Mouse (Mus musculus) cerebellum, adult 11 months (tissue): ENCODE data around the gene Rexo2.
"Not testable (repeated sequence)": the region's sequence is repeated elsewhere in the genome, so short reads cannot be mapped to it uniquely, and the experiment has no call there.

Experiments
- DNase-seq: peaks from one replicate; pipeline ENCODE4 v3.0.0; 2022

Gene Rexo2

GRCm38 (mm10) chr9:48480411-48481213 is at the start of gene Rexo2:
TSS of gene Rexo2 (minus strand) at chr9:48480623.
- DNase-seq = peak; percentile 93

GRCm38 (mm10) chr9:48526520-48526919 is 46.1 kb upstream of the Rexo2 start:
- no peak for DNase-seq

DNA sequence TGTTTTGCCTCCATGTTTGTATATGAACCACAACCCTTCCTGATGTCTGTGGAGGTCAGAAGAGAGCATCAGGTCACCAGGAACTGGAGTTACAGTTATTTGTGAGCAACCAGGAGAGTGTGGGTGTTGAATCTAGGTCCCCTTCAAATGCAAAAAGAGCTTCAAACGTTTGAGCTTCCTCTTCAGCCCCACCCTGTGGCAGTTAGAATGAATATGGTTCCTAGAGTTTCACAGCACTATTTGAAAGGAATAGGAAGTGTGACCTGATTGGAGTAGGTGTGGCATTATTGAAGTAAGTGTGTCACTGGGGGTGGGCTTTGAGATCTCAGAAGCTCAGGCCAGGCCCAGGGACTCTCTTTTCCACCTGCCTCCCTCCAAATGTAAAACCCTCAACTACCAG is 45.1 kb upstream of the Rexo2 start:
- no peak for DNase-seq

DNA sequence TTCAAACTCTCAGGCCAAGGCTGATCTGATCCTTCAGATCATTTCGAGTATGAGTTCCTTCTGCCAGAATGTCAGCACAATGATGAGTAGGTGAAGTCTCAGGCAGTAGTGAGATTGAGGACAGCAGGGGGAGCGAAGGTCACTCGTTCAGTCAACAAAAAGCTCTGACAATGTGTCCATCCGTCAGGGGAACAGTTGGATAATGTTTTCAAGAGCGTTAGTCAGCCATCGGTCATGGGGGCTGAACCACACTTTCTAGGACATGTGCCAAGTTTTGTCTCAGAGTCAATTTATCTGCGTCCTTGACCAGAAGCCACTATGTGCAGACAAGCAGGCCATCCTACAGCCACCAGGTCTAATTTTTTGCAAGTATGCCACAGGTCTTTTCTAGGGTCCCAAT is 40.0 kb upstream of the Rexo2 start:
- not testable (repeated sequence) for DNase-seq

DNA sequence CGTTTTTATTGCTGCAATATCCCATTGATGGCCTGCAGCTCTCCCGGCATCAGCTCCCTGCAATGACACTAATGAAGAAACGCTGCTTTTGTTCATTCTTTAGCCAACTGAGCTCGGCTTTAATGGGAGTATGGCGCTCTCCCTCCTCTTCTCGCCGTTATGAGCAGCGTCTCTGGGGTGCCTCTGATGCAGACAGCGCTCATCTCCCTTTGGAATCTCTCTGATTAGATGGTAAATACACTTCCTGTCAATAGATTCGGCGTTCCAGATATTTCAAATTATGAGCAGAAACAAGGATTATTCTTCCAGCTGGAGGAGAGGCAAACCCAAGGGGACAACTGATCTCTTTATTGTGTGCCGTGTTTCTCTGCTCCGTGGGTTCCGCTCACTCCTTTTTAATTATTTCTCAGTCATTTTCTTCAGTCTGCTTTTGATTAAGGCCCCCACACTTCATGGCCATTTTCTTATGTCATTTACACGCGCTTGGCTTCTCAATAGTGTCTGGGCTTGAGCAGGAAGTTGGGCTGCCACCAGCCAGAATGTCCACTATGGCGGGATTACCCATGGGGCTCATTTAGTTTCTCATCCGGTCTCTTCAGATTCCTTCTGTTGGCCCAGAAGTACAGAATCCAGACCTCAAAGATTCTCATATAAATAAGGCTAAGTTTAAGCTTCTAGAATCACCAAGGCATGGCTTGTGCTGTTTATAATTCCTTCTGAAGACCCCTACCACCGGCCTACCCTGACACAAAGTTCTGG is 37.1 kb upstream of the Rexo2 start:
- no peak for DNase-seq

- no peak for DNase-seq
Observed at GRCm38 (mm10) chr9:48516615-48517371, 36.4 kb upstream of the Rexo2 start.

GRCm38 (mm10) chr9:48515332-48515731 is 34.9 kb upstream of the Rexo2 start:
- no peak for DNase-seq

- DNase-seq = no peak
Observed at GRCm38 (mm10) chr9:48510134-48510533, 29.7 kb upstream of the Rexo2 start.

DNA sequence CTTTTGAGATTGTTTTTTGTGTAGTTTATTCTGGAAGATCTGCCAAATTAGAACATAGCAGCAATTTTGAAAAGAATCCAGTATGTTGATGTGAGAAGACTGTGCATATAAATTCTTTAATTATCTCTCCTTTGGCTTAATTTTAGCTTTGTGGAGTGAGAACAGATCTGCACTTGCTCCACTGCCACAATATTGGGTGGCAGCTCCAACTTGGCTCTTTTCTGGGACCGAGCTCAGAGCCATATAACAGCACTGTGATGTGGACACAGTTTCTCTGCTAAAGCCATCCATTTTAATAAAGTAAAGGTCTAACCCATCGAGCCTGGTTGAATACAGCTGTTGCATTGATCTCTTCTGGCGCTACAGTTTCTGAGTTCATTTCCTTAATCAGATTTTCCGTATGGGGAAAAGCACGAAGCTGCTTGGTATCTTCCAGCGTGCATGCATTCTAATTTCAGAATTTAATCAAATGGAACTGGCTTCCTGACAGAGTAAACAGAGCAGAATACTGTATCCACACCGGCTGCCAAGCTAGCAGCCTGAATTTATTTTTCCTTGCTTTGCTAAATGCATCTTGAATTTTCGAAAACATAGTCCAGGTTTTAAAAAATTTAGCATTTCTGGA is 24.4 kb upstream of the Rexo2 start:
- no peak for DNase-seq

GRCm38 (mm10) chr9:48503001-48503400 is 22.6 kb upstream of the Rexo2 start:
- DNase-seq = no peak

GRCm38 (mm10) chr9:48501192-48501591 is 20.8 kb upstream of the Rexo2 start:
- no peak for DNase-seq

DNA sequence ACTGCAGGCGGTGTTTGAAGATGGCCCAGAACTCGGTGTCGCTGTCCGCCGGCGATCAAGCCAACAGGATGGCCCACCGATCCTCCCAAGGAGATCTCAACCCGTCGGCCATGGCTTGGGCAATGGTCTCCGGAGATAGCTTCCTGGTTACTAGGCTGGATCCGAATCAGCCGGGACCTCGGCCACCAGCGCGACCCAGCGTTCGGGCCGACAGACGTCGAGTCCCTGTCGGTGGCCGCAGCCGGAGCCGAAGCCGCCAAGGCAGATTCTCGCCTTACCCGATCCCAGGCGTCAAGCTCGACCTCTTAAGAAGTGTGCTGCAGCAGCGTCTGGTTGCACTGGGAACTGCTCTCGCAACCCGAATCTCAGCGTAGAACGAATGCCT is 15.1 kb upstream of the Rexo2 start:
- DNase-seq = no peak

DNA sequence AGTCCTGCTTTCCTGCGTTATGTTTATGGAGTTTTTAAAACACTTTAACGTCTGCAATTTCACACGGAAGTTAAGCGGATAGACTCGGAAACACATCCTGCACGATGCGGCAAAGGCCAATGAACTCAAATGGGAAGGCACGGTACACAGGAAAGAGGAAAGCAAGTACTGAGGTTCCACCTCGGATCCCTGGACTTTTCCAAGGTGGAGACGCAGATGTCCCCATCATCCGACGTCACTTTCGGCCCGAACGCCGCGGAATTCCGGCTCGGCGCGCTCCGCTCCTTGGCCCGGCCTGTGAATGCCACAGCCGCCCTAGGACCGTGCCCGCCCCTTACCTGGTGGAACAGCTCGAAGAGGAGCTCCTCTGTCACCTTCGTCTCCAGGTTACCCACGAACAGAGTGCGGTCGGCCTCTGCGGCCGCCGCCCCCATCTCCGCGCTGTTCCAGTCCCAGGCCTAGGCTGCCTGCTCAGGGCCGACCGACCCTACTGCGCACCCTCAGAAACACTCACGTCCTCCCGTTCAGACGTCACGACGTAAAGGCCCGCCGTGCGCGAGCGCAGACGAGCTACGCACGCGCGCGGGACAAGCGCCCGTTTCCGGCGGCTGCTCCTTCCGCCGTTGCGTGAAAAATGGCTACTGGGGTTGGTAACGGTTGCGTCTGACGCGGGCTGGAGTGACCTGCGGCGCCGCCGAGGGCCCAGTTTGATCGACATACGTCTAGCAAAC is 14.6 kb upstream of the Rexo2 start, which contains the start of the genes Rbm7 and Gm5617:
TSS of gene Rbm7 (minus strand) at position 483 of the 731 bp plus-strand sequence.
TSS of gene Gm5617 (plus strand) at position 626 of the 731 bp plus-strand sequence.
- DNase-seq = peak; percentile 93

DNA sequence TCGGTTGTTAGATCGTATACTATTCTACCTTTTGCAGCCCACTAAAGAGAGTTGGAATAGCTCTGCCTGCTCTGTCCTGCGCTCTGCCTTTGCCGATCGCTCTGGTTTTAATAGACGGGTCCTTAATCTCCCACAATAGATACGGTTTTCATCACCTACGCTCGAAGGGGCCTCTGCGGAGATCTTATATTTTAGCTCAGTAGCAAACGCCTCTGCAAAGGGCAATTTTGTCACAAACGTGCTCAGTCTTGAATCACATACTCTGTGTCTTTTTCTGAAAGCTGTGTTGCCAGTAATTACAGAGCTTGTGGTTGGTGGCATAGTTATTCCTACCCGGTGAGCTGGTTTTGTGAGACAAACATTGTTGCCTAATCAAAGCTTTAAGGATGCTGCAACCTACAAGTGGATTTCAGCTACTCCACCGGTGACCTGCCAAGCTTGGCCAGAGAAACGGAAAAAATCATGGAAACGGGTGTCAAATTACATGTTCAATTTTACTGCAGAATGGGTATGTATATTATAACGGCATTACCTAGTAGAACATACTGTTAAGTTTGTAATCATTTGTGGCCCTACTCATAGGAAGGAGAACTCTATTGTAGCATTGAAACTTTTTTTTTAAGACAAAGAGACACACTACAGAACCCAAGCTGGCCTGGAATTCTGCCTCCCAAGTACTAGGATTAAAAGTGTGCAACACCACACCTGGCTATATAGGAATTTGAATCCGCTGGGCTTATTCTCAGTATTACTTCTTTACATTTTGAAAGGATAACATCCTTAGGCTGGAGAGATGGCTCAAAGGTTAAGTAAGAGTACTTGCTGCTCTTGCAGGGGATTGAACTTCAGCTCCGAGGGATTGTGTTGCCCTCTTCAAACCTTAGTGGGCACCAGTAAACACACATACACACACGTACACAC is 1.1 kb upstream of the Rexo2 start:
- no peak for DNase-seq

DNA sequence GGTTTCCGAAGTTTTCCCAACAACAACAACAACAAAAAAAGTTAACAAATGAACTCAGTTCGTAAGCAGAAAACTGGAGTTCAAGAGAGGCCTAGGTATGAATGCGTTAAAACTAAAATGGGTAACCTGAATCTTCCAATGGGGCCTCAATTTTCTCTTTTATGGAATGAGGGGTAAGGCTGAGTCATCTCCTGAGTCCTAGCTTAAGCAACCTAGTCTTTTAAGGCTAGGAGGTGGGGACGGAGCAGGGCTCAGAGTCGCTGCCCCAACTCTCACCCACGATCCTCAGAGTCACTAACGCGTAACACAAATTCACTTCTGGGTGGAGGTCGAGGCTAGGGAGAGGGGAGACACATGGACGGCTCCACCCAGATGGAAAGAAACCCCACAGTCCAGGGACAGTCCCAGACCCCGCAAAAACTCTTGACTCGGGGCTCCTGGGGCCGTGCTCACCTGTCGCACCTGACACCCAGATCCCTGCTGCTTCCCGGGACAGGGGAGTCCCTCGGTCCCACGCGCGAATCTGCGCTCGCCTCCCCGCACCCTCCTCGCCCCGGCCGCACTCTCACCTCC is 499 bp downstream of the Rexo2 start:
- DNase-seq = no peak

DNA sequence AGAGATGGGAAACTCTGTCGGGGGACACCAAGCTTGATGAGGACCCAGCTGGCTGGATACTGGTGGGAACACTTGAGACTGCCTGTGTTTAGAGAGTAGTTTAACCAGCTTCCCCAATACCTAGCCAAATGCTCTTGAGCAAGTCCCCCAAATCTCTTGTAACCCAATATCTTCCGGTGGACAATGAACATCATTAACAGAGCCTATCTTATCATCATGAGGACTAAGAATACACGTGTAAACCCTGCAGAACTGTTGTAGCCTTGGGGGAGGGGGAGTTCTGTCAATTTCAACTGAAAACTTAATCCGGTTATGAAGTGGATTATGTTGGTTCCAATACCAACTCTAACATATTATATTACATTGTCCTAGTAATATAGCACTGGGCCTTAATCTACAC is 1.6 kb downstream of the Rexo2 start:
- DNase-seq = no peak

- no peak for DNase-seq
Observed at GRCm38 (mm10) chr9:48476236-48477165, 3.9 kb downstream of the Rexo2 start.

DNA sequence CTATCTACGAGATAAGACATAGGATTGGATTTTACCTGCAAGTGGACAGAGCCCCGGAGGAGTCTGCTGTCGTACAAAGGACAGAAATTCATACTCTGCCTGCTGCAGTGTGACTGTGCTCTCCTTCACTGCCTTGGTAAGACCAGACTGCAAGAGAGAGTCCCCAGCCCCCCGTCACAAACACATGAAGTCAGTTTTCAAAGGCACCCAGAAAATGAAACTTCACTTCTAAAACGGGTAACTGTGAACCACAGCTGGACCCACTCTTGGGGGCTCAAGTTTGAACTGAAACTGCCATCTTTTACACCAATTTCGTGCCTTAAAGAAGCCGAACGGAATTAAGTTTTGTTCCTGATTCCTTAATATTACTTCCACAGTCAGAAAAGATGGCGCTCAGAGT is 6.1 kb downstream of the Rexo2 start:
- DNase-seq = no peak

GRCm38 (mm10) chr9:48473131-48473530 is 7.3 kb downstream of the Rexo2 start:
- DNase-seq = no peak
